Comparison of ENCODE assay signal across 15 mouse cellular contexts in genomic region chr12:41436206-41436985, GRCm38 (mm10).
"Had no signal": no experiment of that assay in that cellular context is flagged by ENCODE, and none has a peak within 500 bp of the region (broad histone marks: within the 10 kb centered on the region; RNA-seq: fewer than 3 reads in every experiment).

No protein-coding gene starts in this region.

- H3K27ac ChIP-seq: limb, embryonic 13.5 days; liver, embryonic 15.5 days; midbrain, embryonic 10.5 days; neural tube, embryonic 15.5 days had no signal

- H3K4me3 ChIP-seq: limb, embryonic 13.5 days; liver, embryonic 15.5 days; midbrain, embryonic 10.5 days; myocyte; neural tube, embryonic 15.5 days had no signal

- DNase-seq: kidney, adult 8-10 months; kidney, postnatal 25 days; left cerebral cortex, postnatal 4 days; lung, adult 2 months; lung, postnatal 4 days; midbrain, embryonic 14.5 days; right cerebral cortex, adult 18-20 months; right cerebral cortex, postnatal 25 days; thymus, adult 2 months; thymus, postnatal 25 days had no signal

- H3K4me1 ChIP-seq: liver, embryonic 15.5 days; neural tube, embryonic 15.5 days had no signal

- H3K27me3 ChIP-seq: limb, embryonic 13.5 days; liver, embryonic 15.5 days; neural tube, embryonic 15.5 days had no signal
